Mouse (Mus musculus) lung, postnatal 25 days (tissue): ENCODE measurements around the gene Gpatch4.

ENCODE experiments used
- DNase-seq: peaks from one replicate; pipeline ENCODE4 v3.0.0; 2022; ENCODE audit warnings: low spot score

Gene Gpatch4

DNA sequence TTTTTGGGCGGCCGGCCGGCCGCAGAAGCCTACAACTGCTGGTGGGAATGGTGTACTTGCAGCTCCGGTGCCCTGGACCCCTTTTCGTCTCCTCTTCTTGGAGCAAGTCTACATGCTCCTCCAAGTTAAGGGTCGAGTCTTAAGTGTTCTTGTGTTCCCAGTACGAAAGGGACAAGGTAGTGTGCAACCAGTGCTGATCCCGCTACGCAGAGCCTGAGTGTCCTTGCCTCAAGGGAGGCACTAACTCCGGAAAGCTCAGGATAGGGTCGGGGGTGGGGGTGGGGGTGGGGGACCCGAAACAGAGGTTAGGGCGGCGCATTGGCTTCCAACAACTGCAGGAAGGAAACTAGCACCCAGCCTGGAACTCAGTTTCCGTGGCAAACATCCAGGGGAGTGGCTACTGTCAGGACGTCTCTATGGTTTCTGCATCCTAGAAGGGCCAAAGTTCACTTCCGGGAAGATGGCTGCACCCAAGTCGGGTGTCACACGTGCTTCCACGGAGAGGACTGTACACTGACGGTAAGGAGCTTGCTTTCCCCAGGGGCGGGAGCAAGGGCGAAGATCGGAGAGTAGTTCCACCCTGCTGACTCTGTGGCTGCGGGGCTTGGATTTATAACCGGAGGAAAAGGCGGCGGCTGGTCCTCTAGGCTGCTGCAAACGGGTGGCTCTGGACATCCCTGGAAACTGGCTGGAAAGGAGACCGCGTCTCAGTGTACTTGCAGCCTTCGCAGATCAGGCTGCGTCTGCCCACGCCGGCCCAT is at the start of gene Gpatch4:
Gpatch4 (plus strand) TSS at position 448 of the 761 bp plus-strand sequence.
- peak; percentile 94 for DNase-seq

DNA sequence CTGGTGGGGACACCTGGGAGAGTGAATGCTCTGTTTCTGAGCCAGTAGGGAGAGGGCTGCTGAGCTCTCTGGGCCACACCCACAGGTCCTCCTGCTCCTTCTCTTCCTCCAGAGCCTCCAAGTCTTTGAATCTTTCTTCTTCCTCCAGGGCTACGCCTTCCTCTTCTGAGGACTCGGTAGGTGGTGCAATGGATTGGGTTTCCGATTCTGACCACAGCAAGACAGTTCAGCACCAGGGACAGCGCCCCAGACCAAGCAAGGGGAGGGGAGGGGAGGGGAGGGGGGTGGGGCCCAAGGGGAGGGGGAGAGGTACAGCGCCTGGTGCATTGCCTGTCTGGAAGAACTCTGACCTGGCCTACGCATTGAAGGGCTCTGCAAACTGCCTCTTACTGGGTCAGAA is 49.5 kb upstream of the Gpatch4 start:
- no peak for DNase-seq

GRCm38 (mm10) chr3:87995331-87995730 is 47.6 kb upstream of the Gpatch4 start:
- no peak for DNase-seq

GRCm38 (mm10) chr3:87996401-87996800 is 46.5 kb upstream of the Gpatch4 start:
- DNase-seq: no peak

DNA sequence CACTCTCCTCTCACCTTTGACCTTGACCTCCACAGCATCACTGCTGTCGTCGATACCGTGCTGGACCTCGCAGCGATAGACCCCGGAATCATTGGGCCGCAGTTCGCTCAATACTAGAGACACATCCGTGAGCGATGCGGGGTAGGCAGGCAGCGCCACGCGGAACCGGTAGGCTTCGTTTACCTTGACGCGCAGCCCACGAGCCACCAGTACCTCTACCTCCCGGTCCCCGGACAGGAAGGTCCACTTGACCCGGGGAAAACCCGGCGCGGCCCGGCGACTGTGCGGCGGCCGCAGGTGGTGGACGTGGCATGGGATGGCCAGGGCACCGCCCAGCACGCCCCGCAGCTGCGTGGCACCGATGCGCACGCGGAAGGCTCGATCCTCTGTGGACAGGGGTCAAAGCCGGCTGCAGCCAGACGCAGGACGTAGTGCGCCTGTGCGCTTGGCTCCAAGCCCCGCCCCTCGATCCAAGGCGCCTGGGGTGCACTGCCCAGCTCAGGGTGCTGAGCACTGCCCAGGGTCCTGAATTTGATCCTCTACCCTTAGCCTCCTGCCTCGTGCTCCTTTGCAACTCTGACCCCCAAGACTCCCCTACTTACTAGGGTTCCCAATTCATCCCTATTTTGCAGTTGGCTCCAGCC is 45.8 kb upstream of the Gpatch4 start:
- no peak for DNase-seq

DNA sequence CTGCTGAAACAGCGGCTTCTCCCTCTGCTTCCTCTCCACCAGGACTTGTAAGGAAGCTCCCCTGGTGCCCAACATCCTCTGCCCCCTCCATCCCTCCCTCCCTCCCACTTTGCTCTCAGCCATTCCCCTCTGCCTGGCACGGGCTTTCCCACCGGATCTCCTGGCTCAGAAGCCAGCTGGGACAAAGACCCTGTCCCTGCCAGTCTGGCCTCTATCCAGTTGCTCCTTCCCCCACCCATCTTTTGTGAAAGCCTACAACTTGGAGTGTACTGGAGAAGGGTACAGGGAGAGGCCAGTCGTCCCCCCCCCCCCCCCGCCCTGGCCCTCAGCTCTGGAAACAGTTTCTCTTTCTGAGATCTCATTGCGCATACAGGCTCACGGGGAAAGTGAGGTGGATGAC is 44.2 kb upstream of the Gpatch4 start:
- DNase-seq: no peak

DNA sequence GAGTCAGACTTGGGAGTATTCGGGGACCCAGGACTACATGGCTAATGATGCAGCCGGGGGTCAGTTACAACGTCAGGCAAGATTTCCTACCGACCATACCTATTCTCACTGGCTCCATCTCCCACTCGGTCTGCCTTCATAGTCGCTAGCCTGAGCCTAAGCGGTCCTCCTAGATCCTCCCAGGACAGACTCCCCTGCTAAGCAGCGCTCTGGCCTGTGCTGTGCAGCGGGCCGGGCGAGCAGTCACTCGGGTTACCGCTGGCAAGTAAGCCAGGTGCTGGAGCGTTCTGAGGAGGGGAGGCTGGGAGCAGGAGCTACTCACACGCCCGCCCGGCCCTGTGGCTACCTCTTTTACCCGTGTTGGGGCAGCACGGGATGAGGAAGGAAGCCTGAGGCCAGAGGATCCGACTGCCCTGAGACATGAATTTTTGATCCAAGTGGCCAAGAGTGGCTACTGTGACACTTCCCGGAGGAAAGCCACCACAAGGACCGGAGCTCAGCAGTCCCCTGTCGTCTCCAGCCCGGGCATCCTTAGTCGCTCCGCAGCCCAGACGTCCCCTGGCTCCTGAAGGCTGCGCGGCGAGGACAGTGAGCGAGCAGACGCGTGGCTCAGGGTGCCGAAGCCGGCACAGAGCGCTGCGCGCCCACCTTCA is 43.5 kb upstream of the Gpatch4 start:
- no peak for DNase-seq

GRCm38 (mm10) chr3:88000181-88000580 is 42.7 kb upstream of the Gpatch4 start, which contains the start of gene Bcan:
Gene Bcan (minus strand): TSS chr3:88000230.
- no peak for DNase-seq

DNA sequence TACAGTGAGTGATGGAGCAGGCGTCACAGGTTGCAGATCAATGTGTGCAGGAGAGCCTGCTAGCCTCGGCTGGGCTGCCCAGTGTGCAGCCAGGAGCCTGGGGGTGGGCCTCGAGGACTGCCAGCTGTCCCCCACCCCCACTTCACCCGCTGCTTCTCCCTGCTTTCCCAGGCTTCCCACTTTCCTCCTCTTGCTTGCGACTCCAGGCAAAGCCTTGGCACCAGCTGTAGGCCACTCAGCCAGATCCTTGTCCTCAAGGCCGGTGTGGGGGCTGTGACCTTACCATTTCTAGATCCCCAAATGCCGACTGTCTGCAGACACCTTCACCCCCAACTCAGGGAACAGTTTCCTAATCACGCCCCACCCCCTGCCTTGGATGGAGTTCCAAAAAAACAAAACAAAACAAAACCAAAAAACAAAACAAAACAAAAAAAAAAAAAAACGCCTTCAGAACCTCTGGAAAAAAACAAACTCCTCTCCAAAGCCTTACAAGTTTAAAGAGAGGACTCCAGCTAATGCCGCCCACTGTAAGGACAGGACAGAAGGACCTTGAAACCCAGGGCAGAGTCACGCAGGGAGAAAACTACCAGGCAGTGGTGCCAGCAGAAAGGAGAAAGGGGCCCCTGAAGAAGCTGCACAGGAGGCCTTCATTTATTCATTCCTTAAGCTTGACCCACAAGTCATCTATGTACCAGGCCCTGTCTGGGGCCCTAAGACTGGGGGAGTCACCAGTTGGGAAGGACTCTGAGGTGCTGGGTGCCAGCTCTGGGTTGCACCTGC is 41.9 kb upstream of the Gpatch4 start:
- no peak for DNase-seq

DNA sequence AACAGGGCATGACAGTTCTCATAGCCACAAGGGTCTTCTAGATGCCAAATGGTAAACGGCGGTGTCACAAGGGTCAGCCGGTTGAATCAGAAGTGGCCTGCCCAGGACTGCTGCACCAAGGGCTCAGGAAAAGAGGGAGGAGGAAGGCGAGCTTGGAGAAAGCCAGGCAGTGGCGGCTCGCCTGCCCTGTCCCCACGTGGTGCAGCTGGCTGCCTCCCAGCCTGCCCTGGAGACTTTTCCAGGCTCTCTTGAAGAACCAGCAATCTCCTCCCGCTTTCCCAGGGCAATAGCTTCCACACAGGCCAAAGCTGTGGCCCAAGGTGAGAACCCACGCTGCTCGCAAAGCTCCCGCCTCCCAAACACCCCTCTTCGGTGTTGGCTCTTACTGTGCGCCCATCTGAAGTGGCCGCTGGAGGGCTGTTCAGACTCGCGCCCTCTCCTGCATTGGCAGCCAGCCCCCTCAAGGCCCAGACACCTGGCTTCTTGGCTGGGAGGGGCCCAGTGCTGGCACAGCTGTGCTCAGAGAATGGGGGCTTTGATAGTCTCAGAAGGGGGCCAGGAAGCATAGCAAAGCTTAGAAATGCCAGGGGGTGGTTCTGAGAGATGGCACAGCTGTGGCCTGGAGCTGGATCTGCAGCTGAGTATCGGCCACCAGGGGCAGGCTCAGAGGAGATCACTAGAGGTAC is 40.5 kb upstream of the Gpatch4 start:
- peak; percentile 63 for DNase-seq

- DNase-seq: peak; percentile 74
These were observed 36.8 kb upstream of the Gpatch4 start for GRCm38 (mm10) chr3:88005822-88006786.

DNA sequence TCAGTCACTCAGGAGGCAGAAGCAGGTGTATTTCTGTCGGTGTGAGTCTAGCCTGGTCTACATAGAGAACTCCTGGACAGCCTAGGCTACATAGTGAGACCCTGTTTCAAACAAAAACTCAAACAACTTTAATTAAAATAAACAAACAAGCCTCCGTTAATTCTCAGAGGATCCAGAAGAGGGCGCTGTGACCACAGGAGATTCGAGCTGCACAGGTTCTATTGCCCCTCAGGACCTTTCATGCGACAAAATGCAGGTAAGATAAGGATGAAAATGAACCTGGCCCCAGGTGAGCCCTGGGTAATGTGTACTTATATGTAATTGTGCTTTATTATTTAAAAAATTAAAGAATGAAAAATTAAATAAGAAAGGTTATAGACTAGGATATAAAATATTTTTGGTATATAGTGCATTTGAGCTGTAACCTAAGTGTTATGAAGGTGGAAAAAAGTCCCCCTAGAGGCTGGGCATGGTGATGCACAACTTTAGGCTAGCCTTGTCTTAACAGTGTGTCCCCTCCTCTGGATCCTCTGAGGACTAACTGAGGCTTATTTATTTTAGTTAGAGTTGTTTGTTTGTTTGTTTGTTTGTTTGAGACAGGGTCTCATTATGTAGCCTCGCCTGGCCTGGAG is 32.2 kb upstream of the Gpatch4 start:
- DNase-seq: no peak

- DNase-seq: peak; percentile 94
These were observed 20.4 kb upstream of the Gpatch4 start for GRCm38 (mm10) chr3:88022322-88023191.

DNA sequence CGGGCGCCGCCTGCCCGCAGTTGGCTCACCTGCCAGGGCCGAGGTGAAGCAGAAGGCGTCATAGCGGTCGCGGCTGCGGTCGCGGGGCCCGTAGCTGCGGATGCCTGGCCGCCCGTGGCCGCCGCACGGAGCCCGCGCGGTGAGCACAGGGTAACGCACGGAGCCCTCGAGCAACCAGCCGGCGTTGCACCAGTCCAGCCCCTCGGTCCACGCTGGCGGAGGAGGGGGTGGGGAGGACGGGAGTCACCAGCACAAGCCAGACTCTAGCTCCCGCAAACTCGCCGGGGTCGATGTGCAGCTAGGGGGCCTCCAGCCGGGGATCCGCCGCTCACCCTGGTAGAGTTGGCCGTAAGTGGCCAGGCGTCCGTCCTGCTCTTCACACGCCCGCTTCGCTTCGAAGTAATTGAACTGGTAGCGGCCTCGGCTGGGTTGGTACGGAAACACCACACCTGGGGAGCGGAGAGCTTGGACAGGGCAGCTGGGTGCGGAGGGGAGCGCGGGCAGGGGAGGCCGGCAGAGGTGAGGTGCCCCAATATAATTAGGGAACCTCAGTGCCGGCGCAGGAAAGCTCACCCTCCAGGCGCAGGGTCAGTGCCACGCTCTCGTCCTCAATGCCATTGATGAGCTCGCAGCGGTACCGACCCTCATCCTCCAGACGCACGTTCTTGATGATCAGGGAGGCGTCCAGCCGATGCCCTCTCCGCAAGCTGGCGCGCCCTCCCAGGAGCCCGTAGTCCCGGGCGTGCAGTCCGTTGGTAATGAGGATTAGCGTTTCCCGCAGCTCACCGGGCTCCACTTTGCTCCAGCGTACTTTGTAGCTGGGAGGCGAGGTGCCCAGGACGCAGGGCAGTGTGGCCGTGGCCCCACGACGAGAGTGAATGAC is 19.5 kb upstream of the Gpatch4 start:
- DNase-seq: no peak

- no peak for DNase-seq
These were observed 16.1 kb upstream of the Gpatch4 start for GRCm38 (mm10) chr3:88026823-88027222.

- DNase-seq: no peak
These were observed 15.3 kb upstream of the Gpatch4 start, which contains the start of gene Hapln2 for GRCm38 (mm10) chr3:88027434-88028186. Gene Hapln2 (minus strand): TSS chr3:88027583.
